Comparison of ENCODE assay signal across 12 mouse cellular contexts in the genomic region with DNA sequence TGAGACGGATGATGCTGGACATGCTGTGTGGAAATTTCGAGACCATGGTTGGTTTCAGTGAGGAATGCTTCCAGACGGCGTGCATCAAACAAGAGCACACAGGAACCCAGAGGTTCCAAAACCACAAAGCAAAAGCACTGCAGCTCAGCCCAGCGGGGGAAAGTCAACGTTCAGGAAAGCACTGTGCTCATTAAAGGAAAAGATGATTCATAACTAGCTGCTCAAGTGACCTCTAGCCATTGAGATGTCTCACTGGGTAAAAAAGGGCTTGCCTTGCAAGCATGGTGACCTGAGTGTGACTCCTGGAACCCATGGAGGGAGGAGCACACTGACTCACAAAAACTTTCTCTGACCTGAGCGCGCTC. TPM values are rescaled to one million over a fixed set of nuclear protein-coding genes. Genes with fewer than 3 reads are reported as not detected.
DNase-seq lines count a peak whose midpoint lies in the region; ATAC-seq and TF ChIP-seq lines count a peak whose summit lies in the region.
"Had no signal": no experiment of that assay in that cellular context is flagged by ENCODE, and none has a peak within 500 bp of the region (broad histone marks: within the 10 kb centered on the region; RNA-seq: fewer than 3 reads in every experiment).

No protein-coding gene starts in this region.

- no peak overlapping the region for H3K4me3 ChIP-seq in heart, embryonic 16.5 days (ENCODE audit: low read length)
- H3K4me3 ChIP-seq in heart, adult 2 months: no peak overlapping the region
- H3K4me3 ChIP-seq in midbrain, embryonic 11.5 days (ENCODE audit: low read depth, low read length): no peak overlapping the region
- no peak overlapping the region for H3K4me3 ChIP-seq in midbrain, embryonic 15.5 days
- no peak overlapping the region for H3K4me3 ChIP-seq in stomach, embryonic 16.5 days (replicated peaks; ENCODE audit: low read length)
- H3K4me3 ChIP-seq: midbrain, embryonic 12.5 days had no signal

- TF ChIP-seq POLR2A in heart, adult 2 months (IDR thresholded peaks at IDR 0.05; ENCODE audit: insufficient read depth, low read depth, low read length): no peak

- no peaks in the 10 kb centered on the region for H3K9me3 ChIP-seq in heart, embryonic 16.5 days (replicated peaks; ENCODE audit: control insufficient read depth, low read length)
- no peaks in the 10 kb centered on the region for H3K9me3 ChIP-seq in midbrain, embryonic 11.5 days (ENCODE audit: control insufficient read depth, low read length)
- no peaks in the 10 kb centered on the region for H3K9me3 ChIP-seq in midbrain, embryonic 15.5 days
- H3K9me3 ChIP-seq in stomach, embryonic 16.5 days (replicated peaks; ENCODE audit: control insufficient read depth, low read length): no peaks in the 10 kb centered on the region
- H3K9me3 ChIP-seq: midbrain, embryonic 12.5 days had no signal

- TF ChIP-seq EP300 in heart, adult 2 months (IDR thresholded peaks at IDR 0.05; ENCODE audit: insufficient read depth, low read depth, low read length): no peak

- WGBS in heart, embryonic 16.5 days: 74% methylated on average over 8 of the region's 8 CpGs
- 54% methylated on average over 8 of the region's 8 CpGs for WGBS in heart, adult 2 months
- 60% methylated on average over 8 of the region's 8 CpGs for WGBS in midbrain, embryonic 11.5 days
- 54% methylated on average over 8 of the region's 8 CpGs for WGBS in midbrain, embryonic 15.5 days
- 67% methylated on average over 8 of the region's 8 CpGs for WGBS in stomach, embryonic 16.5 days

- no peak overlapping the region for H3K9ac ChIP-seq in heart, embryonic 16.5 days (ENCODE audit: low read length)
- H3K9ac ChIP-seq in heart, adult 2 months (ENCODE audit: low read depth, low read length): no peak overlapping the region
- H3K9ac ChIP-seq in midbrain, embryonic 11.5 days (ENCODE audit: low read length): no peak overlapping the region
- H3K9ac ChIP-seq in midbrain, embryonic 15.5 days: no peak overlapping the region
- H3K9ac ChIP-seq in stomach, embryonic 16.5 days (ENCODE audit: low read length): no peak overlapping the region
- H3K9ac ChIP-seq: midbrain, embryonic 12.5 days had no signal

- no peaks in the 10 kb centered on the region for H3K4me1 ChIP-seq in heart, embryonic 16.5 days (ENCODE audit: control insufficient read depth, insufficient read depth, low read length)
- peaks cover 3% of the 10 kb centered on the region for H3K4me1 ChIP-seq in heart, adult 2 months (ENCODE audit: control insufficient read depth, insufficient read depth, low read length)
- H3K4me1 ChIP-seq in midbrain, embryonic 11.5 days (ENCODE audit: control insufficient read depth, insufficient read depth, low read length): peaks cover 9% of the 10 kb centered on the region
- peaks cover 2% of the 10 kb centered on the region; the same call in 1 of the 2 replicates for H3K4me1 ChIP-seq in midbrain, embryonic 15.5 days
- H3K4me1 ChIP-seq in stomach, embryonic 16.5 days (ENCODE audit: control insufficient read depth, insufficient read depth, low read length): peaks cover 15% of the 10 kb centered on the region; the same call in 1 of the 2 replicates

- no peak overlapping the region for H3K27ac ChIP-seq in heart, embryonic 16.5 days (ENCODE audit: low read length)
- H3K27ac ChIP-seq in heart, adult 2 months: no peak overlapping the region
- H3K27ac ChIP-seq in midbrain, embryonic 11.5 days (ENCODE audit: low read depth, low read length): no peak overlapping the region
- no peak overlapping the region for H3K27ac ChIP-seq in midbrain, embryonic 15.5 days
- H3K27ac ChIP-seq in stomach, embryonic 16.5 days (ENCODE audit: low read length): peak overlapping the region; percentile 64
- H3K27ac ChIP-seq: midbrain, embryonic 12.5 days had no signal

- intact Hi-C loops in heart, adult 2 months (cut with DNase I): no loop called here

- no peaks in the 10 kb centered on the region for H3K36me3 ChIP-seq in heart, embryonic 16.5 days (ENCODE audit: control insufficient read depth, insufficient read depth)
- no peaks in the 10 kb centered on the region for H3K36me3 ChIP-seq in heart, adult 2 months (ENCODE audit: control insufficient read depth, insufficient read depth, low read length)
- H3K36me3 ChIP-seq in midbrain, embryonic 11.5 days (ENCODE audit: control insufficient read depth, insufficient read depth, low read length): no peaks in the 10 kb centered on the region
- no peaks in the 10 kb centered on the region for H3K36me3 ChIP-seq in midbrain, embryonic 15.5 days (replicated peaks)
- H3K36me3 ChIP-seq in stomach, embryonic 16.5 days (ENCODE audit: control insufficient read depth, insufficient read depth, low read length): no peaks in the 10 kb centered on the region
- H3K36me3 ChIP-seq: midbrain, embryonic 12.5 days had no signal

- DNase-seq in heart, adult 2 months: no peak
- DNase-seq in midbrain, embryonic 11.5 days (ENCODE audit: low spot score, missing footprints): peak; percentile 87
- peak; percentile 16 for DNase-seq in brain, adult 2 months (ENCODE audit: low read depth, low spot score)
- DNase-seq in cerebellum, adult 11 months: no peak
- no peak for DNase-seq in spleen, postnatal 14 days (ENCODE audit: low spot score in 2 of 2)
- DNase-seq: cerebellum, adult 11-12 months; gastrocnemius, postnatal 25 days had no signal

- no peaks in the 10 kb centered on the region for H3K79me2 ChIP-seq in heart, adult 2 months (replicated peaks; ENCODE audit: control insufficient read depth, insufficient read depth, low read length)

- no peaks in the 10 kb centered on the region for H3K27me3 ChIP-seq in heart, embryonic 16.5 days (ENCODE audit: control insufficient read depth, insufficient read depth, low read length)
- no peaks in the 10 kb centered on the region for H3K27me3 ChIP-seq in heart, adult 2 months (ENCODE audit: control insufficient read depth, insufficient read depth, low read length)
- H3K27me3 ChIP-seq in midbrain, embryonic 11.5 days (ENCODE audit: control insufficient read depth, insufficient read depth, low read length): no peaks in the 10 kb centered on the region
- no peaks in the 10 kb centered on the region for H3K27me3 ChIP-seq in midbrain, embryonic 15.5 days (replicated peaks)
- no peaks in the 10 kb centered on the region for H3K27me3 ChIP-seq in stomach, embryonic 16.5 days (ENCODE audit: control insufficient read depth, insufficient read depth, low read length)
- H3K27me3 ChIP-seq: midbrain, embryonic 12.5 days had no signal

- TF ChIP-seq CTCF in heart, adult 2 months (IDR thresholded peaks at IDR 0.05): no peak

- no peak for ATAC-seq in heart, embryonic 16.5 days (replicated peaks; ENCODE audit: extremely low read depth, insufficient read depth, low FRiP score)
- ATAC-seq in midbrain, embryonic 11.5 days (ENCODE audit: low FRiP score): no peak; the same call in 1 of the 2 replicates
- no peak for ATAC-seq in midbrain, embryonic 15.5 days (replicated peaks)
- peak; percentile 22; the same call in 1 of the 2 replicates for ATAC-seq in stomach, embryonic 16.5 days (ENCODE audit: insufficient read depth, low FRiP score)
- ATAC-seq: forebrain, embryonic 14.5 days had no signal

- peak overlapping the region; percentile 9; the same call in 1 of the 2 replicates for H3K4me2 ChIP-seq in heart, embryonic 16.5 days (ENCODE audit: low read depth, low read length)
- H3K4me2 ChIP-seq in midbrain, embryonic 11.5 days: no peak overlapping the region
- H3K4me2 ChIP-seq in midbrain, embryonic 15.5 days: no peak overlapping the region
- H3K4me2 ChIP-seq in stomach, embryonic 16.5 days (ENCODE audit: low read depth, low read length): no peak overlapping the region
- H3K4me2 ChIP-seq: midbrain, embryonic 12.5 days had no signal

RNA-seq across cellular contexts. Expression of gene Abcc4, which starts 47.7 kb away (rescaled TPM):
- 1.6 and 2.2 TPM in 2 replicates for polyA plus RNA-seq in heart, embryonic 16.5 days (2015; fragmentation: Nextera tagmentation; extraction: Ambion mirVana)
- 1 to 10 TPM; 9.1 to 9.8 TPM for total RNA-seq in heart, adult 2 months (2021)
- 5.7 and 7.4 TPM in 2 replicates for polyA plus RNA-seq in heart, adult 2 months (2012; rRNA removed)
- 4.2 and 4.4 TPM in 2 replicates for polyA plus RNA-seq in midbrain, embryonic 11.5 days (2014; fragmentation: Nextera tagmentation; extraction: Ambion mirVana)
- polyA plus RNA-seq in midbrain, embryonic 15.5 days (2015; fragmentation: Nextera tagmentation; extraction: Ambion mirVana): 1.6 and 1.8 TPM in 2 replicates
- 5.2 and 6.1 TPM in 2 replicates for polyA plus RNA-seq in stomach, embryonic 16.5 days (2015; fragmentation: Nextera tagmentation; extraction: Ambion mirVana)

Comparison
In these comparisons a context has a peak if more than half of its experiments do, and no peak if none do; other contexts are left out.
1. DNase-seq: peak in midbrain, embryonic 11.5 days (single experiment) and brain, adult 2 months (single experiment); none in heart, adult 2 months (0 of 2), cerebellum, adult 11 months (single experiment) and spleen, postnatal 14 days (0 of 2).